Mouse (Mus musculus): ENCODE measurements at regions not wholly inside any gene's neighbourhood (a gene's known extent, or its start where the extent isn't known, plus 50 kb on each side); places are given as distances from the start of the nearest gene placed in this dataset.

GRCm38 (mm10) chr11:38170721-38171120 is 935.0 kb upstream of the Tenm2 start:
- TF ChIP-seq ZC3H11A (IDR thresholded peaks at IDR 0.05; ENCODE audit: borderline replicate concordance, low read depth, low read length) = no peak
- no peak for TF ChIP-seq ZNF384 (IDR thresholded peaks at IDR 0.05; ENCODE audit: low read depth, low read length)
- TF ChIP-seq MAFK (IDR thresholded peaks at IDR 0.05; ENCODE audit: insufficient read depth, low read depth, low read length) = no peak

All from ES-E14 (cell line).